Mouse (Mus musculus): ENCODE data around the gene Foxp2. TPM values are rescaled to one million over a fixed set of nuclear protein-coding genes. Genes with fewer than 3 reads are reported as not detected.

The Foxp2 gene
- polyA plus RNA-seq, 1 experiment from 2014 or later, result 30.9 TPM

- H3K4me2 ChIP-seq (ENCODE audit: low read depth), result no peak overlapping the region
- no peaks in the 10 kb centered on the region for H3K27me3 ChIP-seq (ENCODE audit: control insufficient read depth, insufficient read depth, low read length)
- no peak overlapping the region for H3K27ac ChIP-seq (ENCODE audit: low read depth, low read length)
- no peak for ATAC-seq (ENCODE audit: insufficient read depth, low FRiP score, low TSS enrichment)
- no peaks in the 10 kb centered on the region for H3K4me1 ChIP-seq (ENCODE audit: control insufficient read depth, insufficient read depth, low read length)
- no peak overlapping the region for H3K9ac ChIP-seq (ENCODE audit: low read length)
- H3K4me3 ChIP-seq (ENCODE audit: low read depth, low read length), result no peak overlapping the region
- H3K36me3 ChIP-seq (ENCODE audit: control insufficient read depth, insufficient read depth, low read length), result no peaks in the 10 kb centered on the region
- H3K9me3 ChIP-seq (ENCODE audit: control insufficient read depth, low read length), result no peaks in the 10 kb centered on the region
- DNase-seq (ENCODE audit: low spot score), result no peak
- 74% methylated on average over 2 of the region's 2 CpGs for WGBS
Observed at GRCm38 (mm10) chr6:15163508-15164053, 262.4 kb downstream of the Foxp2 start.

GRCm38 (mm10) chr6:15176754-15177153 is 275.6 kb downstream of the Foxp2 start:
- Histone ChIP-seq H3K9me3 (ENCODE audit: control insufficient read depth, low read length) (no peaks in the 10 kb centered on the region), H3K27me3 (ENCODE audit: control insufficient read depth, insufficient read depth, low read length) (no peaks in the 10 kb centered on the region), H3K27ac (ENCODE audit: low read depth, low read length) (no peak overlapping the region), H3K36me3 (ENCODE audit: control insufficient read depth, insufficient read depth, low read length) (no peaks in the 10 kb centered on the region), H3K4me1 (ENCODE audit: control insufficient read depth, insufficient read depth, low read length) (no peaks in the 10 kb centered on the region), H3K4me2 (ENCODE audit: low read depth) (no peak overlapping the region), H3K9ac (ENCODE audit: low read length) (no peak overlapping the region), H3K4me3 (ENCODE audit: low read depth, low read length) (no peak overlapping the region)
- DNase-seq (ENCODE audit: low spot score) (no peak), ATAC-seq (ENCODE audit: insufficient read depth, low FRiP score, low TSS enrichment) (no peak; the same call in 1 of the 2 replicates)

GRCm38 (mm10) chr6:15192877-15193276 is 291.7 kb downstream of the Foxp2 start:
- Histone ChIP-seq H3K9me3 (ENCODE audit: control insufficient read depth, low read length) (no peaks in the 10 kb centered on the region), H3K4me3 (ENCODE audit: low read depth, low read length) (no peak overlapping the region), H3K36me3 (ENCODE audit: control insufficient read depth, insufficient read depth, low read length) (no peaks in the 10 kb centered on the region), H3K27me3 (ENCODE audit: control insufficient read depth, insufficient read depth, low read length) (no peaks in the 10 kb centered on the region), H3K4me2 (ENCODE audit: low read depth) (no peak overlapping the region), H3K4me1 (ENCODE audit: control insufficient read depth, insufficient read depth, low read length) (no peaks in the 10 kb centered on the region), H3K9ac (ENCODE audit: low read length) (no peak overlapping the region), H3K27ac (ENCODE audit: low read depth, low read length) (no peak overlapping the region)
- WGBS, result 74% methylated on average over 5 of the region's 5 CpGs
- no peak for ATAC-seq (ENCODE audit: insufficient read depth, low FRiP score, low TSS enrichment)
- DNase-seq (ENCODE audit: low spot score), result no peak

- Histone ChIP-seq H3K4me1 (ENCODE audit: control insufficient read depth, insufficient read depth, low read length) (no peaks in the 10 kb centered on the region), H3K27me3 (ENCODE audit: control insufficient read depth, insufficient read depth, low read length) (no peaks in the 10 kb centered on the region), H3K4me3 (ENCODE audit: low read depth, low read length) (no peak overlapping the region), H3K27ac (ENCODE audit: low read depth, low read length) (no peak overlapping the region), H3K9ac (ENCODE audit: low read length) (no peak overlapping the region), H3K9me3 (ENCODE audit: control insufficient read depth, low read length) (no peaks in the 10 kb centered on the region), H3K4me2 (ENCODE audit: low read depth) (no peak overlapping the region), H3K36me3 (ENCODE audit: control insufficient read depth, insufficient read depth, low read length) (no peaks in the 10 kb centered on the region)
- no peak for ATAC-seq (ENCODE audit: insufficient read depth, low FRiP score, low TSS enrichment)
- 87% methylated on average over 10 of the region's 10 CpGs for WGBS
- DNase-seq (ENCODE audit: low spot score), result no peak
Observed at GRCm38 (mm10) chr6:15242176-15242942, 341.2 kb downstream of the Foxp2 start.

- H3K4me3 ChIP-seq (ENCODE audit: low read depth, low read length), result no peak overlapping the region
- no peak overlapping the region for H3K4me2 ChIP-seq (ENCODE audit: low read depth)
- no peak overlapping the region for H3K27ac ChIP-seq (ENCODE audit: low read depth, low read length)
- no peak for DNase-seq (ENCODE audit: low spot score)
- WGBS, result 28% methylated on average over 7 of the region's 7 CpGs
- H3K9me3 ChIP-seq (ENCODE audit: control insufficient read depth, low read length), result no peaks in the 10 kb centered on the region
- H3K9ac ChIP-seq (ENCODE audit: low read length), result no peak overlapping the region
- no peaks in the 10 kb centered on the region for H3K36me3 ChIP-seq (ENCODE audit: control insufficient read depth, insufficient read depth, low read length)
- H3K4me1 ChIP-seq (ENCODE audit: control insufficient read depth, insufficient read depth, low read length), result peaks cover 7% of the 10 kb centered on the region; the same call in 1 of the 2 replicates
- no peaks in the 10 kb centered on the region for H3K27me3 ChIP-seq (ENCODE audit: control insufficient read depth, insufficient read depth, low read length)
- no peak for ATAC-seq (ENCODE audit: insufficient read depth, low FRiP score, low TSS enrichment)
Observed at GRCm38 (mm10) chr6:15257393-15257792, 356.2 kb downstream of the Foxp2 start.

GRCm38 (mm10) chr6:15257893-15258292 is 356.7 kb downstream of the Foxp2 start:
- WGBS, result 66% methylated on average over 6 of the region's 6 CpGs
- Histone ChIP-seq H3K27me3 (ENCODE audit: control insufficient read depth, insufficient read depth, low read length) (no peaks in the 10 kb centered on the region), H3K4me2 (ENCODE audit: low read depth) (no peak overlapping the region)

GRCm38 (mm10) chr6:15268136-15268535 is 367.0 kb downstream of the Foxp2 start:
- no peak overlapping the region for H3K4me2 ChIP-seq (ENCODE audit: low read depth)
- no peak overlapping the region for H3K4me3 ChIP-seq (ENCODE audit: low read depth, low read length)
- no peak overlapping the region for H3K9ac ChIP-seq (ENCODE audit: low read length)
- no peaks in the 10 kb centered on the region for H3K9me3 ChIP-seq (ENCODE audit: control insufficient read depth, low read length)
- H3K27ac ChIP-seq (ENCODE audit: low read depth, low read length), result no peak overlapping the region
- no peaks in the 10 kb centered on the region for H3K36me3 ChIP-seq (ENCODE audit: control insufficient read depth, insufficient read depth, low read length)
- H3K27me3 ChIP-seq (ENCODE audit: control insufficient read depth, insufficient read depth, low read length), result no peaks in the 10 kb centered on the region
- ATAC-seq (ENCODE audit: insufficient read depth, low FRiP score, low TSS enrichment) (no peak), DNase-seq (ENCODE audit: low spot score) (no peak)
- WGBS, result 81% methylated on average over 2 of the region's 2 CpGs
- no peaks in the 10 kb centered on the region for H3K4me1 ChIP-seq (ENCODE audit: control insufficient read depth, insufficient read depth, low read length)

More at GRCm38 (mm10) chr6:15257893-15258292, 356.7 kb downstream of the Foxp2 start:
- H3K4me3 ChIP-seq (ENCODE audit: low read depth, low read length), result no peak overlapping the region
- H3K27ac ChIP-seq (ENCODE audit: low read depth, low read length), result no peak overlapping the region
- H3K4me1 ChIP-seq (ENCODE audit: control insufficient read depth, insufficient read depth, low read length), result peaks cover 7% of the 10 kb centered on the region; the same call in 1 of the 2 replicates
- no peaks in the 10 kb centered on the region for H3K36me3 ChIP-seq (ENCODE audit: control insufficient read depth, insufficient read depth, low read length)
- ATAC-seq (ENCODE audit: insufficient read depth, low FRiP score, low TSS enrichment), result no peak
- no peak overlapping the region for H3K9ac ChIP-seq (ENCODE audit: low read length)
- H3K9me3 ChIP-seq (ENCODE audit: control insufficient read depth, low read length), result no peaks in the 10 kb centered on the region
- no peak for DNase-seq (ENCODE audit: low spot score)

- H3K9me3 ChIP-seq (ENCODE audit: control insufficient read depth, low read length), result no peaks in the 10 kb centered on the region
- H3K27me3 ChIP-seq (ENCODE audit: control insufficient read depth, insufficient read depth, low read length), result no peaks in the 10 kb centered on the region
- no peak overlapping the region for H3K9ac ChIP-seq (ENCODE audit: low read length)
- DNase-seq (ENCODE audit: low spot score) (no peak), ATAC-seq (ENCODE audit: insufficient read depth, low FRiP score, low TSS enrichment) (no peak)
- H3K36me3 ChIP-seq (ENCODE audit: control insufficient read depth, insufficient read depth, low read length), result no peaks in the 10 kb centered on the region
- H3K4me3 ChIP-seq (ENCODE audit: low read depth, low read length), result no peak overlapping the region
- WGBS, result 36% methylated on average over 3 of the region's 3 CpGs
- H3K4me1 ChIP-seq (ENCODE audit: control insufficient read depth, insufficient read depth, low read length), result no peaks in the 10 kb centered on the region
- H3K4me2 ChIP-seq (ENCODE audit: low read depth), result no peak overlapping the region
- H3K27ac ChIP-seq (ENCODE audit: low read depth, low read length), result no peak overlapping the region
Observed at GRCm38 (mm10) chr6:15285213-15285612, 384.1 kb downstream of the Foxp2 start.

- H3K4me3 ChIP-seq (ENCODE audit: low read depth, low read length), result no peak overlapping the region
- H3K27ac ChIP-seq (ENCODE audit: low read depth, low read length), result no peak overlapping the region
- no peaks in the 10 kb centered on the region for H3K27me3 ChIP-seq (ENCODE audit: control insufficient read depth, insufficient read depth, low read length)
- H3K4me1 ChIP-seq (ENCODE audit: control insufficient read depth, insufficient read depth, low read length), result no peaks in the 10 kb centered on the region
- H3K9me3 ChIP-seq (ENCODE audit: control insufficient read depth, low read length), result no peaks in the 10 kb centered on the region
- no peak overlapping the region for H3K4me2 ChIP-seq (ENCODE audit: low read depth)
- DNase-seq (ENCODE audit: low spot score), result no peak
- H3K9ac ChIP-seq (ENCODE audit: low read length), result no peak overlapping the region
- WGBS, result 84% methylated on average over 5 of the region's 5 CpGs
- H3K36me3 ChIP-seq (ENCODE audit: control insufficient read depth, insufficient read depth, low read length), result no peaks in the 10 kb centered on the region
- no peak for ATAC-seq (ENCODE audit: insufficient read depth, low FRiP score, low TSS enrichment)
Observed at GRCm38 (mm10) chr6:15294081-15294480, 392.9 kb downstream of the Foxp2 start.
